Mouse (Mus musculus) testis, adult 2 months (tissue): ENCODE data around the gene Snrnp25.

Experiments
- CTCF ChIP-seq: fragments of 200-500 bp; IDR thresholded peaks from 2 replicates; pipeline ENCODE4 v1.5.1; 2012; ENCODE audit warnings: low read depth, mild to moderate bottlenecking, inconsistent platforms, low read length, moderate library complexity; ENCODE audit not compliant: control insufficient read depth, insufficient read depth, insufficient replicate concordance
- POLR2A ChIP-seq: fragments of 200-500 bp; IDR thresholded peaks from 2 replicates; pipeline ENCODE4 v1.6.1; 2012; ENCODE audit warnings: low read depth, mild to moderate bottlenecking, inconsistent platforms, low read length, moderate library complexity; ENCODE audit not compliant: control insufficient read depth

DNA sequence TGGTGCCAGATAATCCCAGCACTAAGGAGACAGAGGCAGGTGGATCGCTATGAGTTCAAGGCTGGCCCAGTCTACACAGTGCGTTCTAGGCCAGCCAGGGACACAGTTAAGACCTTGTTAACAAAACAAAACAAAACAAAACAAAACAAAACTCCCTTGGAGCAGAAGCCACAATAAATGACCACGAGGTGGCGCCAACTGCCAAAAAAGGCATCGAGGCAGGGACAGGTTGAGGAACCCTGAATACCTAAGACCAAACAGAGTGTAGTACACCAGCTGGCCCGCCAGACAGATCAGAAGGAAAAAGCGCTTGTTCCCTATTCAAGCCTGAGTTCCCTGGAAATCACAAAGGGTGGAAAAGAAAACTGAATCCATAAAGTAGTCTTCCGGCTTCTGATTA is 11.6 kb downstream of the Snrnp25 start:
- TF ChIP-seq CTCF = peak; percentile 43; the same call in 1 of the 2 replicates
- TF ChIP-seq POLR2A = no peak
